Mouse (Mus musculus): ENCODE measurements around the gene Cyp26c1. TPM values are rescaled to one million over a fixed set of nuclear protein-coding genes. Genes with fewer than 3 reads are reported as not detected.

Gene Cyp26c1
- polyA plus RNA-seq (2021; fragmentation: Nextera tagmentation) = not detected in 2 replicates
- long read RNA-seq, experiment 1 = 0 reads
- long read RNA-seq, experiment 2 = 0 reads

DNA sequence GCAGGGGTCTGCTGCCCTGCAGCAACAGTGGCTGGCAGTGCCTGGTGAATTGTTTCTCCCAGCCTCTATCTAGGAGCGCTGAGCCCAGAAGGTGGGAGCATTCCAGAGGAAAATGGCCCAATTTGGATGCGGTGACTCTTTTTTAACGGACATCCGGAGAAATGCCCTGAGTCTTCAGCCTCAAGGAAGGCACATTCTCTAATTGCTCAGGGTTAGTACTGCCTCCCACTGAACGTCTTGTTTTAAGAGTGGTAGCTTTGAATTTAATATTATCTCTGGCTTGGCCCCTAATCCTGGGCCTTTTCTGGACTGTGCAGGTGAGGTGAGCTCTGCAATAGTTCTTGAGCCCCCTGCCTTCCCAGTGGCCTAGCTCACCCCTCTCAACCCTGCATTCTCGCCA lies at the start of gene Cyp26c1:
Gene Cyp26c1 (plus strand): TSS at position 301 of the 400 bp plus-strand sequence.

GRCm38 (mm10) chr19:37697651-37698272 lies 12.4 kb downstream of the Cyp26c1 start, which contains the start of gene Cyp26a1:
Gene Cyp26a1, plus strand, starts transcription at chr19:37697798.

Other genes with a start within 250 kb of the Cyp26c1 start
- 27.8 and 27.9 TPM in 2 replicates for gene Exoc6, start 135.2 kb upstream of the Cyp26c1 start, polyA plus RNA-seq (2021; fragmentation: Nextera tagmentation)
- gene Cyp26a1, start 12.2 kb downstream of the Cyp26c1 start, polyA plus RNA-seq (2021; fragmentation: Nextera tagmentation) = 1.1 and 1.4 TPM in 2 replicates

All from layer of hippocampus, adult 6 months (tissue).